Mouse (Mus musculus): ENCODE data around the gene Cdkn2c.

GRCm38 (mm10) chr4:109658826-109659225, 8.2 kb downstream of the Cdkn2c start:
- no peak for TF ChIP-seq CTCF (IDR thresholded peaks at IDR 0.05; ENCODE audit: low read depth, low read length)
- no peak for TF ChIP-seq EP300 (IDR thresholded peaks at IDR 0.05; ENCODE audit: insufficient read depth, low read depth, low read length)
